Mouse (Mus musculus): ENCODE results near the gene Nipal4. TPM values are rescaled to one million over a fixed set of nuclear protein-coding genes. Genes with fewer than 3 reads are reported as not detected.

Nipal4 gene
- polyA plus RNA-seq (2014; fragmentation: Illumina TruSeq; extraction: RNeasy Lipid Tissue Mini Kit (QIAGEN cat#74804); ENCODE audit: low read depth, low replicate concordance), result 2.9 TPM

DNA sequence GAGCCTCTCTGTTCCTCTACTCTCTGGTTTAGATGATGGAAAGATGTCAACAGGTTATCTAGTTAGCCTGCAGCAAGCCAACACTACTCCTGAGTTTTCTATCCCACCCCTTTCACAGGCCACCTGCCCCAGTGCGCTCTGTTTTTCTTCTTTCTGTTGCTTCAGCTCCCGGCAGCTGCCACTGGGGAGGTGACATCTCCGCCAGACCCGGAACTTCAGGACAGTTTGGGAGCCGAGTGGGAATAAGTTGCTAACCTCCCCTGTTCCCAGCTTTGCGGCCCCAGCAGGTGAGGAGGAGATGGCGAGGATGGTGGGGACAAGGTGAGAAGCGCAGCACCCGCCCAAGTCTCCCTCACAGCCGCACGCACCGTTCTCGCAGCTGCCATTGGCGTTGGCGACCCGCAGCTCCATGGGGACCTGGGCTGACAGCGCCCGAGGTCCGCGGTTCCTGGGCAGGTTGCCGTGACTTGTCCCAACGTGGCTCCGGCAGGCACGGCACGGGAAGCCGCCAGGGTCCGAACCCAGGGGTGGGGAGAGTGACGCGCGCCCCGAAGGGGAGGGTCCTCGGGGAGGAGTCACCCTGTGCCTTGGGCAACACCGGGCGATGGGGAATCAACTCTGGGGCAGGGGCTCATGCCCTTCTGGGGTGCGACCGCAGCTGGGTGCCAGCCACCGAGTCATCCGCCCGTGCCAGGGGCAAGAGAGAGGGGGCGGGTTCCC lies at the start of gene Nipal4:
Gene Nipal4 (minus strand): TSS at position 643 of the 720 bp plus-strand sequence.

Other genes starting within 250 kb of the Nipal4 start
- gene Lsm11, start 221.6 kb downstream of the Nipal4 start, polyA plus RNA-seq (2014; fragmentation: Illumina TruSeq; extraction: RNeasy Lipid Tissue Mini Kit (QIAGEN cat#74804); ENCODE audit: low read depth, low replicate concordance), result 1.9 TPM
- 10.0 TPM for gene Thg1l, start 211.0 kb downstream of the Nipal4 start, polyA plus RNA-seq (2014; fragmentation: Illumina TruSeq; extraction: RNeasy Lipid Tissue Mini Kit (QIAGEN cat#74804); ENCODE audit: low read depth, low replicate concordance)
- 1.9 TPM for gene Sox30, start 186.2 kb downstream of the Nipal4 start, polyA plus RNA-seq (2014; fragmentation: Illumina TruSeq; extraction: RNeasy Lipid Tissue Mini Kit (QIAGEN cat#74804); ENCODE audit: low read depth, low replicate concordance)
- gene Gm12166, start 114.2 kb downstream of the Nipal4 start, polyA plus RNA-seq (2014; fragmentation: Illumina TruSeq; extraction: RNeasy Lipid Tissue Mini Kit (QIAGEN cat#74804); ENCODE audit: low read depth, low replicate concordance), result 1.3 TPM
- 6.3 TPM for gene Adam19, start 110.5 kb downstream of the Nipal4 start, polyA plus RNA-seq (2014; fragmentation: Illumina TruSeq; extraction: RNeasy Lipid Tissue Mini Kit (QIAGEN cat#74804); ENCODE audit: low read depth, low replicate concordance)
- gene Fndc9, start 69.0 kb upstream of the Nipal4 start, polyA plus RNA-seq (2014; fragmentation: Illumina TruSeq; extraction: RNeasy Lipid Tissue Mini Kit (QIAGEN cat#74804); ENCODE audit: low read depth, low replicate concordance), result not detected
- 3.8 TPM for gene Cyfip2, start 146.4 kb upstream of the Nipal4 start, polyA plus RNA-seq (2014; fragmentation: Illumina TruSeq; extraction: RNeasy Lipid Tissue Mini Kit (QIAGEN cat#74804); ENCODE audit: low read depth, low replicate concordance)
- 0.29 TPM for gene Itk, start 223.0 kb upstream of the Nipal4 start, polyA plus RNA-seq (2014; fragmentation: Illumina TruSeq; extraction: RNeasy Lipid Tissue Mini Kit (QIAGEN cat#74804); ENCODE audit: low read depth, low replicate concordance)
- 2.3 TPM for gene Fam71b, start 230.1 kb upstream of the Nipal4 start, polyA plus RNA-seq (2014; fragmentation: Illumina TruSeq; extraction: RNeasy Lipid Tissue Mini Kit (QIAGEN cat#74804); ENCODE audit: low read depth, low replicate concordance)